Mouse (Mus musculus) liver, embryonic 14.5 days (tissue): Measurements from ENCODE around the gene Gm10401. TPM values are rescaled to one million over a fixed set of nuclear protein-coding genes. Genes with fewer than 3 reads are reported as not detected.

Source experiments
- ATAC-seq: fragments of 200-750 bp; cut with Nextera tagmentation; 2 replicates; pipeline ENCODE4 v1.8.0; 2017; ENCODE audit warnings: moderate number of reproducible peaks, mild to moderate bottlenecking, moderate library complexity; ENCODE audit not compliant: insufficient read depth
- DNase-seq, 3 experiments: peaks; one replicate each; pipeline ENCODE4 v3.0.0-alpha.2; 2012 to 2013; ENCODE audit warnings: low read depth in 3 of 3, low spot score in 3 of 3
- H3K27ac ChIP-seq: fragments of 300-500 bp; sonication (generic); 2 replicates; pipeline ENCODE4 v1.5.1; 2014; ENCODE audit warnings: moderate library complexity, mild to moderate bottlenecking, control low read depth, inconsistent platforms
- H3K27me3 ChIP-seq: fragments of 300-500 bp; sonication (generic); 2 replicates; pipeline ENCODE4 v1.6.1; 2014; ENCODE audit warnings: mild to moderate bottlenecking, low read length, moderate library complexity; ENCODE audit not compliant: control insufficient read depth, insufficient read depth
- H3K36me3 ChIP-seq: fragments of 300-500 bp; sonication (generic); replicated peaks from 2 replicates; pipeline ENCODE4 v1.6.1; 2014; ENCODE audit warnings: low read depth; ENCODE audit not compliant: control insufficient read depth, insufficient read depth
- H3K4me1 ChIP-seq, 2 experiments: fragments of 200-500 bp in 1 of 2; fragments of 300-500 bp in 1 of 2; sonication (generic) in 1 of 2; replicated peaks; 2 replicates each; pipeline ENCODE4 v1.6.1; 2012 to 2014; ENCODE audit warnings: antibody characterized with exemption in 1 of 2, inconsistent platforms in 1 of 2, low read length in 1 of 2; ENCODE audit not compliant: control insufficient read depth in 2 of 2, insufficient read depth in 2 of 2
- H3K4me2 ChIP-seq: fragments of 300-500 bp; sonication (generic); 2 replicates; pipeline ENCODE4 v1.6.1; 2014; ENCODE audit warnings: low read depth, mild to moderate bottlenecking, control low read depth, moderate library complexity
- H3K4me3 ChIP-seq, 2 experiments: fragments of 200-500 bp in 1 of 2; fragments of 300-500 bp in 1 of 2; sonication (generic) in 1 of 2; 2 replicates each; pipeline ENCODE4 v1.5.1; 2012 to 2014; ENCODE audit warnings: low read depth in 2 of 2, low read length in 2 of 2, mild to moderate bottlenecking in 2 of 2, control low read depth in 1 of 2, inconsistent platforms in 1 of 2, moderate library complexity in 1 of 2; ENCODE audit not compliant: insufficient read depth in 1 of 2
- H3K9ac ChIP-seq: fragments of 300-500 bp; sonication (generic); replicated peaks from 2 replicates; pipeline ENCODE4 v1.6.1; 2014; ENCODE audit warnings: mild to moderate bottlenecking, control low read depth, moderate library complexity
- H3K9me3 ChIP-seq: fragments of 300-500 bp; sonication (generic); 2 replicates; pipeline ENCODE4 v1.6.1; 2016; ENCODE audit warnings: low read length, mixed read lengths; ENCODE audit not compliant: control insufficient read depth
- CTCF ChIP-seq: IDR thresholded peaks from 2 replicates; pipeline ENCODE4 v1.5.1; 2016; ENCODE audit warnings: antibody characterized with exemption, low read depth, control low read depth
- EP300 ChIP-seq: IDR thresholded peaks from 2 replicates; pipeline ENCODE4 v1.6.1; 2016; ENCODE audit warnings: antibody characterized with exemption, low read depth
- WGBS: fragments of 180-500 bp; shearing (Covaris S2); extraction: QIAGEN DNeasy Blood & Tissue Kit; methylation state at CpG from one replicate; pipeline ENCODE4 v1.1.7; 2014; ENCODE audit not compliant: insufficient replicate concordance; 5-methylcytosine and 5-hydroxymethylcytosine counted together
- polyA plus RNA-seq, 2 experiments: library from polyadenylated mRNA; depleted of rRNA in 1 of 2; stranded (reverse) in 1 of 2; unstranded in 1 of 2; fragments of >200 nt; fragmentation: Nextera tagmentation in 1 of 2; extraction: Ambion mirVana in 1 of 2; gene quantifications; 2 replicates each; pipeline versions ENCODE4 v1.2.1 to v1.2.3; 2012 to 2014

Gm10401 gene
- polyA plus RNA-seq, 2 experiments = 0.07 to 14.0 TPM

DNA sequence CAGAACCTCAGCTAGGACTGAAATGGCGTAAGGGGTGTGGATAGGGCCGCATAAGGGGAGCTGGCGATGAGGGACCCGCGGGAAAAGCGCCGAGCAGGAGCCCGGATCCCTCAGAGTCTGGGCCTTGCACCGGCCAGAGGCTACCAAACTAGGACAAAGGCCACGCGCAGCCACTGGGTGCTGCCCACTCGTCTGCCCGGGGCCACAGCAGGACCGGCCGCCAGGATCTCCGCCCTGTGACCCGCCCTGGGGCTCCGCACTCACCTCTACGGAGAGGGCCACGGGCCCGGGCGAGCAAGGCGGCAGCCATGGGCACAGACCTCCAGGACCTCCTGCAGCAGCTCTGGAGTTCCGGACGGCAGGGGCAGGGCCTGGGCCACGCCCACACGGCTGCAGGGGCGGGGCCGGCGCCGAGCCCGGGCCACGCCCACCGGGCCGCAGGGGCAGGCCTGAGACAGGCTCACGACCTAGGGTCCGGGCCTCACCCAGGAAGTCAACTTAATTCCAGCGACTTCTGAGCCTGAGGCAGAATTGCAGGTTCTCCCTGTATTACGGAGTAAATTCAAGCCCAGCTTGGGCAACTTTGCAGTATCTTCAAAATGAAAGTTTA lies 21.0 kb upstream of the Gm10401 start, which contains the start of gene Acads:
Gene Acads (minus strand): TSS at position 386 of the 610 bp plus-strand sequence.
- under 1% methylated on average over 39 of the region's 39 CpGs for WGBS
- no peak for TF ChIP-seq EP300
- no peak for TF ChIP-seq CTCF
- peaks cover 0 to 9% of the 10 kb centered on the region in 2 experiments for H3K4me1 ChIP-seq
- no peak within 1 kb of the TSS for H3K27ac ChIP-seq
- ATAC-seq (peak; percentile 87), DNase-seq (peak; percentile 60 to 62 (median 61))
- no peaks in the 10 kb centered on the region for H3K36me3 ChIP-seq
- peak within 1 kb of the TSS; percentile 65 for H3K9ac ChIP-seq
- no peaks in the 10 kb centered on the region for H3K9me3 ChIP-seq
- H3K4me3 ChIP-seq = peak within 1 kb of the TSS; percentile 55 to 67
- no peaks in the 10 kb centered on the region for H3K27me3 ChIP-seq
- peak within 1 kb of the TSS; percentile 89 for H3K4me2 ChIP-seq

- Histone ChIP-seq H3K4me3 (no peak overlapping the region), H3K27ac (no peak overlapping the region), H3K4me2 (no peak overlapping the region), H3K27me3 (no peaks in the 10 kb centered on the region), H3K9me3 (no peaks in the 10 kb centered on the region), H3K9ac (no peak overlapping the region), H3K36me3 (no peaks in the 10 kb centered on the region), H3K4me1 (peaks cover 0 to 9% of the 10 kb centered on the region in 2 experiments)
- no peak; the same call in 1 of the 2 replicates for TF ChIP-seq CTCF
- TF ChIP-seq EP300 = no peak
- DNase-seq (no peak), ATAC-seq (no peak)
- 88% methylated on average over 13 of the region's 13 CpGs for WGBS
Observed at GRCm38 (mm10) chr5:115117467-115117866, 19.4 kb upstream of the Gm10401 start.

DNA sequence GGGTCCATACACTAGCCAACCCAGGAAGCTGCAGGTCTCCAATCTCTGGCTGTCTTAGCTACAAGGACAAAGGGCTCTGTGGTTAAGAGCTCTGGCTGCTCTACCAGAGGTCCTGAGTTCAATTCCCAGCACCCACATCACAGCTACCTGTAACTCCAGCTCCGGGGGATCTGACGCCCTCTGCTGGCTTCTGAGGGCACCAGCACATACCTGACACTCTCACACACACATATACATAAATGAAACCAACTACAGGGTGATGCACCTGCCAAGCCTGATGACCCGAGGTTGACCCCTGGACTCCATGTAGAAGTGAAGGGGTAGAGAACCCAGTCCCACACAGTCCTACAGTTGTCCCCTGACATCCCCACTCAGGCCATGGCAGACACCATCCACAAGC lies 18.3 kb upstream of the Gm10401 start:
- WGBS = 74% methylated on average over 3 of the region's 3 CpGs
- H3K4me2 ChIP-seq = no peak overlapping the region
- no peaks in the 10 kb centered on the region for H3K27me3 ChIP-seq
- no peak overlapping the region for H3K4me3 ChIP-seq
- H3K36me3 ChIP-seq = no peaks in the 10 kb centered on the region
- no peak overlapping the region for H3K27ac ChIP-seq
- H3K9ac ChIP-seq = no peak overlapping the region
- H3K9me3 ChIP-seq = no peaks in the 10 kb centered on the region
- TF ChIP-seq EP300 (no peak), CTCF (peak; percentile 43; the same call in 1 of the 2 replicates)
- DNase-seq = no peak
- no peak for ATAC-seq
- H3K4me1 ChIP-seq = peaks cover 0 to 6% of the 10 kb centered on the region in 2 experiments; a peak in 3 of 4 replicates

- Histone ChIP-seq H3K4me1 (peaks cover 0 to 5% of the 10 kb centered on the region in 2 experiments; a peak in 3 of 4 replicates), H3K36me3 (no peaks in the 10 kb centered on the region), H3K4me2 (no peak overlapping the region), H3K27me3 (no peaks in the 10 kb centered on the region), H3K9ac (no peak overlapping the region), H3K9me3 (no peaks in the 10 kb centered on the region), H3K4me3 (no peak overlapping the region), H3K27ac (no peak overlapping the region)
- TF ChIP-seq CTCF (no peak), EP300 (no peak)
- no peak for DNase-seq
- 79% methylated on average over 8 of the region's 8 CpGs for WGBS
- ATAC-seq = no peak
Observed at GRCm38 (mm10) chr5:115114501-115114900, 16.4 kb upstream of the Gm10401 start.

DNA sequence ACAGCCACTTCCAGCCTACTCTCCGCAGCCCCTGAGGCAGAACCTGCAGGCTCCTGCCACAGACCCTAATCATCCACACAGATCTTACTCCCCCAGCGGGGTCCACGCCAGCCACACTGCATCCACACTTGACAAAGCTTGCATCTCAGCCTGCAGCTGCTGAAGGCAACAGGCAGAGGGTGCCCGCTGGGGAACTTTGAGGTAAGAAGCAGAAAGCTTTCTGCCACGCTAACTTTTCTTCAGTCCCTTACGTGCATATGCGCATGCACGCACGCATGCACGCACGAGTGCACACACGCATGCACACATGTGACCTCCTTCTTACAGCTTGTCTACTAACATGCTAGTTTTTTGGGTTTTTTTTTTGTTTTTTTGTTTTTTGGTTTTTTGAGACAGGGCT lies 15.1 kb upstream of the Gm10401 start:
- TF ChIP-seq EP300 = no peak
- Histone ChIP-seq H3K9ac (no peak overlapping the region), H3K9me3 (no peaks in the 10 kb centered on the region), H3K4me1 (0 out of 4 replicates have a peak, but pooled peaks cover 0 to under 1% of the 10 kb centered on the region in 2 experiments), H3K4me2 (no peak overlapping the region), H3K27ac (no peak overlapping the region), H3K36me3 (no peaks in the 10 kb centered on the region), H3K4me3 (no peak overlapping the region), H3K27me3 (no peaks in the 10 kb centered on the region)
- 84% methylated on average over 12 of the region's 12 CpGs for WGBS
- no peak for DNase-seq
- no peak for ATAC-seq
